Mouse (Mus musculus): ENCODE measurements around the gene Kdm4b. TPM values are rescaled to one million over a fixed set of nuclear protein-coding genes. Genes with fewer than 3 reads are reported as not detected.

Gene Kdm4b
- total and polyA plus RNA-seq, 2 experiments from 2014 or later, result 53.2 to 133 TPM

GRCm38 (mm10) chr17:56326153-56327147 lies 588 bp downstream of the Kdm4b start:
- DNase-seq (peak; percentile 59), ATAC-seq (peak; percentile 32)
- 3% methylated on average over 47 of the region's 67 CpGs for WGBS
- Histone ChIP-seq H3K4me1 (ENCODE audit: insufficient read depth) (peaks cover 16% of the 10 kb centered on the region), H3K4me3 (ENCODE audit: low read depth, low read length) (peak overlapping the region; percentile 96), H3K27me3 (ENCODE audit: insufficient read depth, low read length) (no peaks in the 10 kb centered on the region), H3K27ac (ENCODE audit: low read depth, low read length) (peak overlapping the region; percentile 95), H3K4me2 (ENCODE audit: low read depth) (peak overlapping the region; percentile 74), H3K9me3 (ENCODE audit: low read length) (no peaks in the 10 kb centered on the region), H3K36me3 (ENCODE audit: insufficient read depth) (no peaks in the 10 kb centered on the region), H3K9ac (peak overlapping the region; percentile 95)
- no peak for TF ChIP-seq CTCF (IDR thresholded peaks at IDR 0.05; ENCODE audit: low read depth)

- peaks cover 16% of the 10 kb centered on the region for H3K4me1 ChIP-seq (ENCODE audit: insufficient read depth)
- ATAC-seq, result no peak
- no peak overlapping the region for H3K9ac ChIP-seq
Observed at GRCm38 (mm10) chr17:56329267-56329666, 3.4 kb downstream of the Kdm4b start.

GRCm38 (mm10) chr17:56330345-56330744 lies 4.5 kb downstream of the Kdm4b start:
- Histone ChIP-seq H3K36me3 (ENCODE audit: insufficient read depth) (no peaks in the 10 kb centered on the region), H3K27me3 (ENCODE audit: insufficient read depth, low read length) (no peaks in the 10 kb centered on the region), H3K4me1 (ENCODE audit: insufficient read depth) (peaks cover 16% of the 10 kb centered on the region), H3K4me3 (ENCODE audit: low read depth, low read length) (no peak overlapping the region), H3K4me2 (ENCODE audit: low read depth) (no peak overlapping the region), H3K9me3 (ENCODE audit: low read length) (no peaks in the 10 kb centered on the region), H3K9ac (no peak overlapping the region), H3K27ac (ENCODE audit: low read depth, low read length) (no peak overlapping the region)
- ATAC-seq, result no peak
- no peak for DNase-seq
- no peak for TF ChIP-seq CTCF (IDR thresholded peaks at IDR 0.05; ENCODE audit: low read depth)
- 85% methylated on average over 3 of the region's 3 CpGs for WGBS

More at GRCm38 (mm10) chr17:56329267-56329666, 3.4 kb downstream of the Kdm4b start:
- no peaks in the 10 kb centered on the region for H3K27me3 ChIP-seq (ENCODE audit: insufficient read depth, low read length)
- H3K27ac ChIP-seq (ENCODE audit: low read depth, low read length), result no peak overlapping the region
- H3K9me3 ChIP-seq (ENCODE audit: low read length), result no peaks in the 10 kb centered on the region
- H3K4me2 ChIP-seq (ENCODE audit: low read depth), result no peak overlapping the region
- DNase-seq, result no peak
- H3K4me3 ChIP-seq (ENCODE audit: low read depth, low read length), result no peak overlapping the region
- TF ChIP-seq CTCF (IDR thresholded peaks at IDR 0.05; ENCODE audit: low read depth), result no peak
- H3K36me3 ChIP-seq (ENCODE audit: insufficient read depth), result no peaks in the 10 kb centered on the region

DNA sequence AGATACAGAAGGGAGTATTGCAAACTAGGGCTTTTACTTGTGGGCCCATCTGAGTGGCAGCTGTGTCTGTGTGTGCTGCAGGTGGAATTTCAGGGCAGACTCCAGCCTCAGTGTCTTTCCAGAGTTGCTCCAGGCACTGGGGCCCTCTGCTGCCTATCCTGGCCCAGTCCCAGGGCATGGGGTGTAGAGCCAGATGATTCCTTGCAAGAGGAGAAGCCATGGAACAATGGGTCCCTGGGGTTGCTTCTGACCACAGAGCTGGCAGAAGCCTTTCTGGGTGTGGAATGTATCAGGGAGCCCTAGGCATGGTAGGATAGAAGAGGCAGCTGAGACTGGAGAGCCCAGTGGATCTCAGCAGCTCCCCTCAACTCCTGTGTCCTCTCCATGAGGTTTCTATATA lies 5.4 kb downstream of the Kdm4b start:
- Histone ChIP-seq H3K9ac (no peak overlapping the region), H3K27me3 (ENCODE audit: insufficient read depth, low read length) (no peaks in the 10 kb centered on the region), H3K4me2 (ENCODE audit: low read depth) (no peak overlapping the region), H3K4me1 (ENCODE audit: insufficient read depth) (peaks cover 16% of the 10 kb centered on the region), H3K27ac (ENCODE audit: low read depth, low read length) (no peak overlapping the region), H3K36me3 (ENCODE audit: insufficient read depth) (no peaks in the 10 kb centered on the region), H3K4me3 (ENCODE audit: low read depth, low read length) (no peak overlapping the region), H3K9me3 (ENCODE audit: low read length) (no peaks in the 10 kb centered on the region)
- DNase-seq (no peak), ATAC-seq (no peak)
- no peak for TF ChIP-seq CTCF (IDR thresholded peaks at IDR 0.05; ENCODE audit: low read depth)

- Histone ChIP-seq H3K36me3 (ENCODE audit: insufficient read depth) (no peaks in the 10 kb centered on the region), H3K9me3 (ENCODE audit: low read length) (no peaks in the 10 kb centered on the region), H3K4me1 (ENCODE audit: insufficient read depth) (peaks cover 6% of the 10 kb centered on the region), H3K4me3 (ENCODE audit: low read depth, low read length) (no peak overlapping the region), H3K9ac (no peak overlapping the region), H3K27me3 (ENCODE audit: insufficient read depth, low read length) (no peaks in the 10 kb centered on the region), H3K27ac (ENCODE audit: low read depth, low read length) (no peak overlapping the region), H3K4me2 (ENCODE audit: low read depth) (no peak overlapping the region)
- WGBS, result 44% methylated on average over 8 of the region's 8 CpGs
- DNase-seq (no peak), ATAC-seq (0 out of 2 replicates have a peak, but pooled peaks have one; percentile 30)
- peak; percentile 51 for TF ChIP-seq CTCF (IDR thresholded peaks at IDR 0.05; ENCODE audit: low read depth)
Observed at GRCm38 (mm10) chr17:56332987-56333386, 7.1 kb downstream of the Kdm4b start.

- H3K4me2 ChIP-seq (ENCODE audit: low read depth), result no peak overlapping the region
- no peak overlapping the region for H3K9ac ChIP-seq
- H3K27me3 ChIP-seq (ENCODE audit: insufficient read depth, low read length), result no peaks in the 10 kb centered on the region
- no peaks in the 10 kb centered on the region for H3K4me1 ChIP-seq (ENCODE audit: insufficient read depth)
- TF ChIP-seq CTCF (IDR thresholded peaks at IDR 0.05; ENCODE audit: low read depth), result peak; percentile 57
- H3K27ac ChIP-seq (ENCODE audit: low read depth, low read length), result no peak overlapping the region
- WGBS, result 42% methylated on average over 4 of the region's 4 CpGs
- ATAC-seq (peak; percentile 46; the same call in 1 of the 2 replicates), DNase-seq (peak; percentile 41)
- H3K36me3 ChIP-seq (ENCODE audit: insufficient read depth), result no peaks in the 10 kb centered on the region
- H3K9me3 ChIP-seq (ENCODE audit: low read length), result no peaks in the 10 kb centered on the region
- H3K4me3 ChIP-seq (ENCODE audit: low read depth, low read length), result no peak overlapping the region
Observed at GRCm38 (mm10) chr17:56337190-56337589, 11.3 kb downstream of the Kdm4b start.

- no peak for ATAC-seq
- no peaks in the 10 kb centered on the region for H3K36me3 ChIP-seq (ENCODE audit: insufficient read depth)
- no peak for TF ChIP-seq CTCF (IDR thresholded peaks at IDR 0.05; ENCODE audit: low read depth)
- no peak for DNase-seq
- H3K4me3 ChIP-seq (ENCODE audit: low read depth, low read length), result no peak overlapping the region
- H3K4me2 ChIP-seq (ENCODE audit: low read depth), result no peak overlapping the region
- no peaks in the 10 kb centered on the region for H3K4me1 ChIP-seq (ENCODE audit: insufficient read depth)
- no peaks in the 10 kb centered on the region for H3K9me3 ChIP-seq (ENCODE audit: low read length)
- no peaks in the 10 kb centered on the region for H3K27me3 ChIP-seq (ENCODE audit: insufficient read depth, low read length)
- WGBS, result 87% methylated on average over 6 of the region's 6 CpGs
- no peak overlapping the region for H3K9ac ChIP-seq
- H3K27ac ChIP-seq (ENCODE audit: low read depth, low read length), result no peak overlapping the region
Observed at GRCm38 (mm10) chr17:56337791-56338190, 11.9 kb downstream of the Kdm4b start.

Data from forebrain, postnatal 0 days (tissue).